Mouse (Mus musculus) kidney, postnatal 0 days (tissue): ENCODE data around the gene Arl6ip4. TPM values are rescaled to one million over a fixed set of nuclear protein-coding genes. Genes with fewer than 3 reads are reported as not detected.

ENCODE experiments used
- ATAC-seq: fragments of 200-750 bp; cut with Nextera tagmentation; replicated peaks from 2 replicates; pipeline ENCODE4 v1.8.0; 2017; ENCODE audit warnings: low read depth, moderate number of reproducible peaks, moderate TSS enrichment, moderate library complexity; ENCODE audit not compliant: low FRiP score
- DNase-seq: peaks from one replicate; pipeline ENCODE4 v3.0.0-alpha.2; 2016; ENCODE audit warnings: low spot score
- H3K27ac ChIP-seq: fragments of 300-500 bp; sonication (generic); 2 replicates; pipeline ENCODE4 v1.5.1; 2014; ENCODE audit warnings: mild to moderate bottlenecking
- H3K27me3 ChIP-seq: fragments of 300-500 bp; sonication (generic); 2 replicates; pipeline ENCODE4 v1.6.1; 2014; ENCODE audit warnings: low read length, mixed read lengths; ENCODE audit not compliant: insufficient read depth
- H3K36me3 ChIP-seq: fragments of 300-500 bp; sonication (generic); 2 replicates; pipeline ENCODE4 v1.6.1; 2014; ENCODE audit warnings: low read length, mixed read lengths; ENCODE audit not compliant: insufficient read depth
- H3K4me1 ChIP-seq: fragments of 300-500 bp; sonication (generic); replicated peaks from 2 replicates; pipeline ENCODE4 v1.6.1; 2014; ENCODE audit warnings: antibody characterized with exemption, low read length, mixed read lengths; ENCODE audit not compliant: insufficient read depth
- H3K4me2 ChIP-seq: fragments of 300-500 bp; sonication (generic); 2 replicates; pipeline ENCODE4 v1.6.1; 2014; ENCODE audit warnings: mild to moderate bottlenecking, low read length, moderate library complexity, mixed read lengths
- H3K4me3 ChIP-seq: fragments of 300-500 bp; sonication (generic); replicated peaks from 2 replicates; pipeline ENCODE4 v1.5.1; 2014; ENCODE audit warnings: low read depth, low read length
- H3K9ac ChIP-seq: fragments of 300-500 bp; sonication (generic); 2 replicates; pipeline ENCODE4 v1.6.1; 2014; ENCODE audit warnings: low read depth, low read length
- H3K9me3 ChIP-seq: fragments of 300-500 bp; sonication (generic); replicated peaks from 2 replicates; pipeline ENCODE4 v1.6.1; 2016; ENCODE audit warnings: low read length, inconsistent platforms, mixed read lengths
- CTCF ChIP-seq: IDR thresholded peaks from 2 replicates; pipeline ENCODE4 v1.5.1; 2016; ENCODE audit warnings: antibody characterized with exemption, low read depth, mild to moderate bottlenecking, moderate library complexity
- WGBS: fragments of 180-500 bp; shearing (Covaris S2); extraction: QIAGEN DNeasy Blood & Tissue Kit; methylation state at CpG from one replicate; pipeline ENCODE4 v1.1.7; 2014; 5-methylcytosine and 5-hydroxymethylcytosine counted together
- polyA plus RNA-seq: library from polyadenylated mRNA; unstranded; fragments of >200 nt; fragmentation: Nextera tagmentation; extraction: Ambion mirVana; gene quantifications from 2 replicates; pipeline ENCODE4 v1.2.1, GENCODE M21; 2015

The Arl6ip4 gene
- polyA plus RNA-seq, 1 experiment from 2014 or later = 103 TPM

DNA sequence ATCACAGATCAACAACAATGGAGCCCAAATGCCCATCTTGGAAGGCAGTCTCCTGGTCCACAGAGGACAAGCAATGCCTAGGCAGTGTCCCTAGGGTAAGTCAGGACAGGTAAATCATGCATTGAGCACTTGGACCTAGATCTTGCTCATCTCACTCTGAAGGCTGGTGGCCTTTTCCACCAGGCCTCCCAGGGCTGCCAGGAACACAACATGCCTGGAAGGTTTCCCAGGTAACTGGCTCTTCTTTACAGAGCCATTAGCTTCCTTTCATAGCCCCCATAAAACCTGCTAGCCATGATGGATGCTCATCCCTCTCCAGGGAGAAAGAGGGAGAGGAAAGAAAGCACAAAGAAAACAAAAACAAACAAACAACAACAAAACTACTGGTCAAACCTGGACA lies 50.9 kb downstream of the Arl6ip4 start:
- ATAC-seq = no peak
- Histone ChIP-seq H3K4me2 (no peak overlapping the region), H3K27me3 (no peaks in the 10 kb centered on the region), H3K4me3 (no peak overlapping the region), H3K9me3 (no peaks in the 10 kb centered on the region), H3K27ac (no peak overlapping the region), H3K36me3 (no peaks in the 10 kb centered on the region), H3K4me1 (peaks cover 25% of the 10 kb centered on the region), H3K9ac (no peak overlapping the region)
- DNase-seq = no peak
- no peak for TF ChIP-seq CTCF

DNA sequence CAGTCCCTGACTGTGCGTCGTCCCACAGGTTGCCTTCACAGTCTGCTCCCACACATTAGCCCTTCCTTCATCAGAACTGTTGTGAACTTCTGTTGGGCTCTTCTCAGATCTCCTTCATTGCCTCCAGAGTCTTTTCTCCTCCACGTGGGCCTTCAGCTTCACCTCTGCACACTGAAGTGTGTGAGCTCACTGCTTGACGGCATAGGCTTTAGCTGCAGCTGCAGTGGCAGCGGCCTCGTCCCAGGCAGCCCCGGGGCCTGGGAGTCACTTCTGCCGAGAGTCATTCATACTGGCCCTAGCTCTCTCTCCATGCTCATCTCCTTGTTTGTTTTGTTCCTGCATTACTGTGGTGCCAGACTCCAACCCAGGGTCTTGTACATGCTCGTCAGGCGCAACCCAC lies 51.7 kb downstream of the Arl6ip4 start:
- H3K4me2 ChIP-seq = no peak overlapping the region
- peaks cover 32% of the 10 kb centered on the region for H3K4me1 ChIP-seq

More for the DNA sequence above, 51.7 kb downstream of the Arl6ip4 start:
- Histone ChIP-seq H3K27ac (no peak overlapping the region), H3K27me3 (no peaks in the 10 kb centered on the region), H3K9ac (no peak overlapping the region), H3K36me3 (no peaks in the 10 kb centered on the region), H3K4me3 (no peak overlapping the region), H3K9me3 (no peaks in the 10 kb centered on the region)
- 41% methylated on average over 10 of the region's 10 CpGs for WGBS
- no peak for TF ChIP-seq CTCF
- ATAC-seq (no peak), DNase-seq (no peak)

Other genes with a start within 250 kb of the Arl6ip4 start
- gene Hcar1, start 236.1 kb upstream of the Arl6ip4 start, polyA plus RNA-seq = 3.3 and 3.6 TPM in 2 replicates
- 128 and 133 TPM in 2 replicates for gene Denr, start 208.9 kb upstream of the Arl6ip4 start, polyA plus RNA-seq
- 1.0 and 1.6 TPM in 2 replicates for gene Gm43518, start 188.7 kb upstream of the Arl6ip4 start, polyA plus RNA-seq
- gene Ccdc62, start 185.4 kb upstream of the Arl6ip4 start, polyA plus RNA-seq = 6.4 and 7.1 TPM in 2 replicates
- 24.8 and 28.4 TPM in 2 replicates for gene Hip1r, start 142.5 kb upstream of the Arl6ip4 start, polyA plus RNA-seq
- gene Vps37b, start 83.8 kb upstream of the Arl6ip4 start, polyA plus RNA-seq = 30.7 and 31.7 TPM in 2 replicates
- 3.3 TPM in 2 replicates for gene Abcb9, start 20.3 kb upstream of the Arl6ip4 start, polyA plus RNA-seq
- gene Ogfod2, start 3.8 kb upstream of the Arl6ip4 start, polyA plus RNA-seq = 30.3 and 31.6 TPM in 2 replicates
- 3.0 and 3.1 TPM in 2 replicates for gene Pitpnm2, start 133.7 kb downstream of the Arl6ip4 start, polyA plus RNA-seq
- gene Mphosph9, start 211.9 kb downstream of the Arl6ip4 start, polyA plus RNA-seq = 5.2 and 6.0 TPM in 2 replicates
- gene 2810006K23Rik, start 212.0 kb downstream of the Arl6ip4 start, polyA plus RNA-seq = 12.0 and 13.9 TPM in 2 replicates
- 57.7 and 131 TPM in 2 replicates for gene Cdk2ap1, start 247.0 kb downstream of the Arl6ip4 start, polyA plus RNA-seq